Mouse (Mus musculus) kidney, postnatal 0 days (tissue): ENCODE results near the gene H2afz. TPM values are rescaled to one million over a fixed set of nuclear protein-coding genes. Genes with fewer than 3 reads are reported as not detected.

Experiments used
- ATAC-seq: fragments of 200-750 bp; cut with Nextera tagmentation; replicated peaks from 2 replicates; pipeline ENCODE4 v1.8.0; 2017; ENCODE audit warnings: low read depth, moderate number of reproducible peaks, moderate TSS enrichment, moderate library complexity; ENCODE audit not compliant: low FRiP score
- DNase-seq: peaks from one replicate; pipeline ENCODE4 v3.0.0-alpha.2; 2016; ENCODE audit warnings: low spot score
- H3K27ac ChIP-seq: fragments of 300-500 bp; sonication (generic); 2 replicates; pipeline ENCODE4 v1.5.1; 2014; ENCODE audit warnings: mild to moderate bottlenecking
- H3K27me3 ChIP-seq: fragments of 300-500 bp; sonication (generic); 2 replicates; pipeline ENCODE4 v1.6.1; 2014; ENCODE audit warnings: low read length, mixed read lengths; ENCODE audit not compliant: insufficient read depth
- H3K36me3 ChIP-seq: fragments of 300-500 bp; sonication (generic); 2 replicates; pipeline ENCODE4 v1.6.1; 2014; ENCODE audit warnings: low read length, mixed read lengths; ENCODE audit not compliant: insufficient read depth
- H3K4me1 ChIP-seq: fragments of 300-500 bp; sonication (generic); replicated peaks from 2 replicates; pipeline ENCODE4 v1.6.1; 2014; ENCODE audit warnings: antibody characterized with exemption, low read length, mixed read lengths; ENCODE audit not compliant: insufficient read depth
- H3K4me2 ChIP-seq: fragments of 300-500 bp; sonication (generic); 2 replicates; pipeline ENCODE4 v1.6.1; 2014; ENCODE audit warnings: mild to moderate bottlenecking, low read length, moderate library complexity, mixed read lengths
- H3K4me3 ChIP-seq: fragments of 300-500 bp; sonication (generic); replicated peaks from 2 replicates; pipeline ENCODE4 v1.5.1; 2014; ENCODE audit warnings: low read depth, low read length
- H3K9ac ChIP-seq: fragments of 300-500 bp; sonication (generic); 2 replicates; pipeline ENCODE4 v1.6.1; 2014; ENCODE audit warnings: low read depth, low read length
- H3K9me3 ChIP-seq: fragments of 300-500 bp; sonication (generic); replicated peaks from 2 replicates; pipeline ENCODE4 v1.6.1; 2016; ENCODE audit warnings: low read length, inconsistent platforms, mixed read lengths
- CTCF ChIP-seq: IDR thresholded peaks from 2 replicates; pipeline ENCODE4 v1.5.1; 2016; ENCODE audit warnings: antibody characterized with exemption, low read depth, mild to moderate bottlenecking, moderate library complexity
- WGBS: fragments of 180-500 bp; shearing (Covaris S2); extraction: QIAGEN DNeasy Blood & Tissue Kit; methylation state at CpG from one replicate; pipeline ENCODE4 v1.1.7; 2014; 5-methylcytosine and 5-hydroxymethylcytosine counted together
- polyA plus RNA-seq: library from polyadenylated mRNA; unstranded; fragments of >200 nt; fragmentation: Nextera tagmentation; extraction: Ambion mirVana; gene quantifications from 2 replicates; pipeline ENCODE4 v1.2.1, GENCODE M21; 2015

Gene H2afz
- polyA plus RNA-seq, 1 experiment from 2014 or later, result 1,659 TPM

DNA sequence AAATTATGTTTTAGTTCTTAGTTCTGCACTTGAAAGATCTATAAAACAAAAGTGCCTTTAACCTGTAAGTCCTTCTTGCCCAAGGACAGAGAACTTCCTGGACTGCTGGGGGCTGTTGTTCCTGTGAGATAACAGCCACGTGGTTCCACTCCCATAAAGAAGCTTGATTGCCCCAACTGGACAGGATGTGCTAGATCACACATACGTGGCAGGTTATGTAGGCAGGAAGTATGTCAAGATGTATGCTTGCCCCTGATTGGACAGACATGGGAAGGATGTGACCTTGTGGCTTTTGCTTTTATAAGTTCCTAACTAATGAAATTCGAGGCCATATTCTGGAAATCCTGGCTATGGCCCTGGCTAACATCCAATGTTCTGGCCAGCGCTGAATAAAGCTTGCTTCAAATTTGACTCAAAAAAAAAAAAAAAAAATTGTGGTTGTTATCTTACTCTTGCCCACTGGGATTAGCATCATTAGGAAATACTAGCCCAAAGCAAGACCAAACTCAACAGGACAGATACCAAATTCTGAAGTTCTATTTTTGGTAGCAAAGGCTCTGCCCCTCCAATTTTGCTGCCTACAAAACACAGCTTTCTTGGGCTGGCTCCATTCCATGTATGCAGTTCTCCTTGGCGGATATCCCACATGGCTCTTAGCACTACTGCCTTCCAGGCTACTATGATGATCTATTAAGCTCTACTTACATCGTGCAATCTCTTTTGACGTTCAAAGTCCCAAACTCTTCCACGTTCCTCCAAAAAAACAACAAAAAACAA lies 3.7 kb upstream of the H2afz start:
- Histone ChIP-seq H3K9me3 (no peaks in the 10 kb centered on the region), H3K4me1 (no peaks in the 10 kb centered on the region), H3K27ac (no peak overlapping the region), H3K4me2 (no peak overlapping the region), H3K36me3 (no peaks in the 10 kb centered on the region), H3K4me3 (no peak overlapping the region), H3K9ac (no peak overlapping the region), H3K27me3 (no peaks in the 10 kb centered on the region)
- TF ChIP-seq CTCF, result no peak
- peak; percentile 60 for DNase-seq
- 47% methylated on average over 8 of the region's 8 CpGs for WGBS
- no peak for ATAC-seq

- WGBS, result 97% methylated on average over 4 of the region's 4 CpGs
- no peak for DNase-seq
Measured at GRCm38 (mm10) chr3:137861436-137861835, 2.9 kb upstream of the H2afz start.

DNA sequence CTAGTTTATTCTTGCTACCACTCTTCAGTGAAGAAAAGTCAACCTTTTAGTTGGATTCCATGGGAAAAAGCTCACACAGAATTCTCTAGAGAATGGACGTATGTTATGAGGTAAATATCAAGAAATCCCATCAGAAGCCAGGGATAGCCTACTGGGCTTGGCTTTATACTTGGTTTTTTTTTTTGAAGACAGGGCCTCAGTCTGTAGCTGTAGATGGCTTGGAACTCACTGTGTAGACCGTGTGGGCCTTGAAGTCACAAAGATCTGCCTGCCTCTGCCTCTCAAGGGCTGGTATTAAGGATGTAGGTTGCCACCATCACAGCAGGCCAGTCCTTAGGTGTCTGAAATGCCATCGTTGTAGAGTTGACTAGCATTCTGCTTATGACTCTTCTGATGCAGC lies 1.7 kb upstream of the H2afz start:
- H3K4me2 ChIP-seq, result no peak overlapping the region
- H3K27ac ChIP-seq, result no peak overlapping the region
- H3K9ac ChIP-seq, result no peak overlapping the region
- H3K4me3 ChIP-seq, result no peak overlapping the region
- no peaks in the 10 kb centered on the region for H3K36me3 ChIP-seq
- H3K4me1 ChIP-seq, result no peaks in the 10 kb centered on the region
- ATAC-seq, result no peak
- TF ChIP-seq CTCF, result no peak
- 95% methylated on average over 3 of the region's 3 CpGs for WGBS
- H3K27me3 ChIP-seq, result no peaks in the 10 kb centered on the region
- H3K9me3 ChIP-seq, result no peaks in the 10 kb centered on the region
- DNase-seq, result no peak

More at GRCm38 (mm10) chr3:137861436-137861835, 2.9 kb upstream of the H2afz start:
- no peaks in the 10 kb centered on the region for H3K4me1 ChIP-seq
- no peak for ATAC-seq
- H3K9ac ChIP-seq, result no peak overlapping the region
- H3K36me3 ChIP-seq, result no peaks in the 10 kb centered on the region
- H3K27ac ChIP-seq, result no peak overlapping the region
- no peak overlapping the region for H3K4me2 ChIP-seq
- TF ChIP-seq CTCF, result no peak
- no peaks in the 10 kb centered on the region for H3K9me3 ChIP-seq
- H3K4me3 ChIP-seq, result no peak overlapping the region
- H3K27me3 ChIP-seq, result no peaks in the 10 kb centered on the region

DNA sequence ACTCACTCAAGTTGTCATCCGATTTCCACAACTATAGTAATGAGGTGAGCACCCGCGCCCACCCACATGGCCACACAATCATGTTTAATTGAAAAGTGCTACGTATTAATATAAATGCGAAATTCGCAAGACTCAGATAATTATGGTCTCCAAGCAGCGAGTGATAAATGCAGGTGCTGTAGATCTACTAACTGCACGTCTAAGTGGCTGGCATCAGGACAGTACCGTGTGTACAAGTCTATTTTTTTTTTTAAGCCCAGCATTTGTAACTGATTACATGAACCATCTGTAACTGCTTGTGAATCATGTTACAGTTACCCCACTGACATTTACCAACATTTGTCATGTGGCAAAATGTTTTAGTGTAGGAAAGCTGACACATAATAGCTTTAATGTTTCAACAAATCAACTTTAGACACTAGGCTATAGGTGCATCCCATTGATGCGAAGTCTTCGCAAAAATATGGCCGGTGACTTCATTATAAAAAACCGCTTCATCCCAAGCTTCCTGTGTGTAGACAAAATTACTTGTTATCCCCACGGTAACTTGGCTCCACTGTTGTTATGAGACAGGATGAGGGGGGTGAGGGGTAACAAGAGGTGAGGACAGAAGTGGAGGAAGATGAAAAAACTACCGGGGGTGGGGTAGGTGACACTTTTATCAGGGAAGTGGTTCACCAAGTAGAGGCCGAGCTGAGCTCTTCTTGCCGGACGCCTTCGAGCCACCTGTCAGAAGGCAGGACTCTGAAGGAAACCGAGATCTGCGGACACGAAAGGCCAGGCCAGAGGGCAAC lies 760 bp upstream of the H2afz start:
- no peaks in the 10 kb centered on the region; the same call in 1 of the 2 replicates for H3K4me1 ChIP-seq
- ATAC-seq (no peak), DNase-seq (no peak)
- peak overlapping the region; percentile 66 for H3K4me2 ChIP-seq
- H3K4me3 ChIP-seq, result peak overlapping the region; percentile 89
- no peaks in the 10 kb centered on the region for H3K27me3 ChIP-seq
- 32% methylated on average over 22 of the region's 22 CpGs for WGBS
- no peaks in the 10 kb centered on the region for H3K9me3 ChIP-seq
- peak overlapping the region; percentile 97 for H3K27ac ChIP-seq
- no peak for TF ChIP-seq CTCF
- H3K36me3 ChIP-seq, result no peaks in the 10 kb centered on the region
- H3K9ac ChIP-seq, result peak overlapping the region; percentile 67

DNA sequence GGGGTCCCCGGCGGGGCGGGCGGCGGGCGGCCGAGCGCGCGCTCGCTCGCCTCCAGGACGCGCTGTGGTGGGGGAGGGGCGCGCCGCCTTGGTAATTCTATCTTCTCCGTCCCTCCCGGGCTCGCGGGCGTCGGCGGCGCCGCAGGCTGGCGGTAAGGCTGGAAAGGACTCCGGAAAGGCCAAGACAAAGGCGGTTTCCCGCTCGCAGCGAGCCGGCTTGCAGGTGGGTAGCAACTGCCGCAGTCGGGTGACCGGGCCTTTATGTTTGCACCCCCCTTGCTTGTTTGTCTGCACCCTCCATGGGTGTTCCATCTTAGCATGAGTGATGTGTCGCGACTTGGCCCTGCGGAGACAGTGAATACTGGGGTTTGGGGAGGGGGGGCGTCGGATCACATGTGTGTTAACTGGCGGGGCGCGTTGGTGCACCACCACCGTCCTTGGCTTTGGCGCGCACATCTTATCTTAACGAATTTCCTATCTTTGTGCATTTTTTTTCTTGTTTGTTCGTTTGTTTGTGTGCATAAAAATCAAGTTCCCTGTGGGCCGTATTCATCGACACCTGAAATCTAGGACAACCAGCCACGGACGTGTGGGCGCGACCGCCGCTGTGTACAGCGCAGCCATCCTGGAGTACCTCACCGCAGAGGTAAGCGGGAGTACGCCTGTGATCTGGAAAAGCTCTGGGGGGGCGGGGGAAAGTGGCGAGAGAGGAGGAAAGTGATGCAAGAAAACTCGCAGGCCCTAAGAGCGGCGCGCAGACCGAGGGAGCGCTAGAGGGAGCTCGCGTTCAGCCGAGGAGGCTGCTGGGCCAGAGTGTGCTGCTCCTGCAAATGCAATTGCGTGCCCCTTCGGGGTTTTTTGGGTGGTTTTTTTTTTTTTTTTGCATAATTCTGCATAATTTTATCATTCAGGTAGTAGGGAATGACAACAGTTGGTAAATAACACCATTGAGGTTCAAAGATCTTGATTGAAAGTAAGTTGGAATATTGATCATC lies 998 bp downstream of the H2afz start:
- Histone ChIP-seq H3K4me2 (peak overlapping the region; percentile 71), H3K27ac (peak overlapping the region; percentile 97), H3K27me3 (no peaks in the 10 kb centered on the region), H3K4me3 (peak overlapping the region; percentile 89), H3K36me3 (no peaks in the 10 kb centered on the region), H3K4me1 (no peaks in the 10 kb centered on the region; the same call in 1 of the 2 replicates), H3K9me3 (no peaks in the 10 kb centered on the region), H3K9ac (peak overlapping the region; percentile 98)
- WGBS, result under 1% methylated on average over 50 of the region's 74 CpGs
- peak; percentile 98 for DNase-seq
- peak; percentile 85 for TF ChIP-seq CTCF
- peak; percentile 42 for ATAC-seq

DNA sequence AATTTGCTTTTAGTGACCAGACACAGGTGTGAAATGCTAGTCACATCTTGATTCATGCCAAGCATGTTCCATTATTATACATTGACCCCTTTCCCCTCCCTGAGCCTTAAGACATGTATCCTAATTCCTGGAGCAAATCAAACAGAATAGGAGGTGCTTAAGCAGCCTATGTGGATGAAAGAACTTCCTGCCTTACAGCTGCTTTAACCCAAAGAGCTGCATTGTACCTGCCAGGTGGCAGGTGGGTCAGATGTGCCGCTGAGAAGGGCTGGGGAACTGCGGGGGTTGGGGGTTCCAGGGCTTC lies 2.8 kb downstream of the H2afz start:
- DNase-seq, result no peak
- TF ChIP-seq CTCF, result no peak
- peak overlapping the region; percentile 94 for H3K4me2 ChIP-seq
- no peaks in the 10 kb centered on the region; the same call in 1 of the 2 replicates for H3K4me1 ChIP-seq
- 0% methylated on average over 2 of the region's 2 CpGs for WGBS
- peak overlapping the region; percentile 98 for H3K9ac ChIP-seq
- peak overlapping the region; percentile 97 for H3K4me3 ChIP-seq
- H3K36me3 ChIP-seq, result no peaks in the 10 kb centered on the region
- no peaks in the 10 kb centered on the region for H3K9me3 ChIP-seq
- ATAC-seq, result no peak
- no peaks in the 10 kb centered on the region for H3K27me3 ChIP-seq
- H3K27ac ChIP-seq, result peak overlapping the region; percentile 99
